Mouse (Mus musculus) limb, embryonic 11.5 days (tissue): ENCODE results near the gene Uvrag. TPM values are rescaled to one million over a fixed set of nuclear protein-coding genes. Genes with fewer than 3 reads are reported as not detected.

Experiments
- ATAC-seq: fragments of 200-750 bp; cut with Nextera tagmentation; 2 replicates; pipeline ENCODE4 v1.8.0; 2017; ENCODE audit warnings: low read depth; ENCODE audit not compliant: insufficient number of reproducible peaks, low FRiP score, low TSS enrichment
- DNase-seq: peaks from one replicate; pipeline ENCODE4 v3.0.0-alpha.2; 2015; ENCODE audit warnings: low spot score
- H3K27ac ChIP-seq: fragments of 300-500 bp; sonication (generic); replicated peaks from 2 replicates; pipeline ENCODE4 v1.5.1; 2014; ENCODE audit warnings: low read depth, mild to moderate bottlenecking, low read length
- H3K27me3 ChIP-seq: fragments of 300-500 bp; sonication (generic); 2 replicates; pipeline ENCODE4 v1.6.1; 2014; ENCODE audit warnings: mild to moderate bottlenecking, low read length, mixed read lengths; ENCODE audit not compliant: control insufficient read depth, insufficient read depth
- H3K36me3 ChIP-seq: fragments of 300-500 bp; sonication (generic); 2 replicates; pipeline ENCODE4 v1.6.1; 2014; ENCODE audit warnings: mild to moderate bottlenecking, low read length, moderate library complexity, mixed read lengths; ENCODE audit not compliant: control insufficient read depth, insufficient read depth
- H3K4me1 ChIP-seq: fragments of 300-500 bp; sonication (generic); 2 replicates; pipeline ENCODE4 v1.6.1; 2014; ENCODE audit warnings: low read length, mixed read lengths; ENCODE audit not compliant: control insufficient read depth, insufficient read depth
- H3K4me2 ChIP-seq: fragments of 300-500 bp; sonication (generic); 2 replicates; pipeline ENCODE4 v1.6.1; 2014; ENCODE audit warnings: low read depth, mild to moderate bottlenecking, moderate library complexity; ENCODE audit not compliant: severe bottlenecking
- H3K4me3 ChIP-seq: fragments of 300-500 bp; sonication (generic); 2 replicates; pipeline ENCODE4 v1.5.1; 2014; ENCODE audit warnings: low read depth, low read length
- H3K9ac ChIP-seq: fragments of 300-500 bp; sonication (generic); 2 replicates; pipeline ENCODE4 v1.6.1; 2014; ENCODE audit warnings: mild to moderate bottlenecking, low read length
- H3K9me3 ChIP-seq: fragments of 300-500 bp; sonication (generic); 2 replicates; pipeline ENCODE4 v1.6.1; 2016; ENCODE audit warnings: low read length; ENCODE audit not compliant: control insufficient read depth
- WGBS: fragments of 180-500 bp; shearing (Covaris S2); extraction: QIAGEN DNeasy Blood & Tissue Kit; methylation state at CpG from one replicate; pipeline ENCODE4 v1.1.7; 2014; 5-methylcytosine and 5-hydroxymethylcytosine counted together
- polyA plus RNA-seq: library from polyadenylated mRNA; unstranded; fragments of >200 nt; fragmentation: Nextera tagmentation; extraction: Ambion mirVana; gene quantifications from 2 replicates; pipeline ENCODE4 v1.2.1, GENCODE M21; 2014

Uvrag gene
- polyA plus RNA-seq, 1 experiment from 2014 or later: 11.8 TPM

DNA sequence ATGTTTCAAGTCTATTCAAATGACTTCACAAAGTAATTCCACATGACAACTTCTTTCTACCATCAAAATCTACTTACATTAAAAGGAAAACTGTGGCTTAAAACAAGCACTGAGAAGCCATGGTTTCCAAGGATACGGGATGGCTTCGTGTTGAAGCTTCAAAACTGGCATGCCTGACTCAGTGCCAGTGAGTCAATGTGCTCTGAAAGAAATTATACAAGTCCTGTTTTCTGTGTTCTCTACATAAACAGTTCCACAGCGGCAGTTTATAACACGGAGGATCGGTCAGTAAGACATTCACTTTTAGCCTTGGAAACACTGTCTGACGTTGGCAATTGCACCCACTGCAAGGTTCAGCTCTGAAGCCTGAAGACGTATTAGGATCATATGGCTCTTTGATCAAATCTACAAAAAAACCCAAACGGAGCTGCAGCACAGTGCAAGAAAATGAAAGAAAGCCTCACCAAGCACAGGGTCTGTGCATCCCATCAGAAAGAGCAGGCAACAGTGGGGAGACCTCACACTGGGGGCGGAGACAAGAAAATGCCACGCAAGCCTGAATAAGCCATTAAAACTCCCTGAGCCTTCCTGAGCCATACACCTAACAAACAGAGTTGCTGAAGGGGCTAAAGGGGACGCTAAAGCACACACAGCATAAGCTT lies 94.3 kb downstream of the Uvrag start:
- Histone ChIP-seq H3K4me2 (no peak overlapping the region), H3K9ac (no peak overlapping the region), H3K9me3 (no peaks in the 10 kb centered on the region), H3K27me3 (no peaks in the 10 kb centered on the region), H3K4me1 (peaks cover 6% of the 10 kb centered on the region; the same call in 1 of the 2 replicates), H3K36me3 (no peaks in the 10 kb centered on the region), H3K4me3 (no peak overlapping the region), H3K27ac (no peak overlapping the region)
- no peak for DNase-seq
- 60% methylated on average over 11 of the region's 11 CpGs for WGBS
- ATAC-seq: no peak

- ATAC-seq: no peak
- Histone ChIP-seq H3K4me1 (peaks cover 6% of the 10 kb centered on the region), H3K9ac (no peak overlapping the region), H3K4me2 (no peak overlapping the region), H3K4me3 (no peak overlapping the region), H3K9me3 (no peaks in the 10 kb centered on the region), H3K27me3 (no peaks in the 10 kb centered on the region), H3K27ac (no peak overlapping the region), H3K36me3 (no peaks in the 10 kb centered on the region)
- 81% methylated on average over 6 of the region's 6 CpGs for WGBS
- no peak for DNase-seq
Observed at GRCm38 (mm10) chr7:99045525-99045924, 95.4 kb downstream of the Uvrag start.

DNA sequence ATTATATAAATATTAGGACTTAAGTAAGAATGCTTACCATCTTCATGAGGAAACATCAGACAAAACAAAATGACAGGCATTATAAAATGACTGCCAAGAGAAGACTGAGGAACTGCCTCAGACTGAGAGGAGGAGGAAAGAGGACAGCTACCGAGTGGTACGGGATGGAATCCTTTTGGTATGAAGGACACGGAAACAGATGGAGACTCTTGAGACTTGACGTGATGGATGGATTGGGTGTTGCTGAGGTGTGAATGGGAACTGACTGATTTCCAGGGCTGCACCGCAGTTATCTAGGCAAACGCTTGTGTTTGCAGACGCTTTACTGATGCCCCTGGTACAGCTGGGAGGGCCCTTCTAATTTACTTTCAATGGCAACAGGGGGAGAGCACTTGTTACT lies 97.0 kb downstream of the Uvrag start:
- ATAC-seq (no peak), DNase-seq (no peak)
- Histone ChIP-seq H3K4me2 (no peak overlapping the region), H3K27ac (no peak overlapping the region), H3K4me3 (no peak overlapping the region), H3K36me3 (no peaks in the 10 kb centered on the region), H3K4me1 (peaks cover 9% of the 10 kb centered on the region), H3K9ac (no peak overlapping the region), H3K9me3 (no peaks in the 10 kb centered on the region), H3K27me3 (no peaks in the 10 kb centered on the region)
- WGBS: 28% methylated on average over 7 of the region's 7 CpGs

DNA sequence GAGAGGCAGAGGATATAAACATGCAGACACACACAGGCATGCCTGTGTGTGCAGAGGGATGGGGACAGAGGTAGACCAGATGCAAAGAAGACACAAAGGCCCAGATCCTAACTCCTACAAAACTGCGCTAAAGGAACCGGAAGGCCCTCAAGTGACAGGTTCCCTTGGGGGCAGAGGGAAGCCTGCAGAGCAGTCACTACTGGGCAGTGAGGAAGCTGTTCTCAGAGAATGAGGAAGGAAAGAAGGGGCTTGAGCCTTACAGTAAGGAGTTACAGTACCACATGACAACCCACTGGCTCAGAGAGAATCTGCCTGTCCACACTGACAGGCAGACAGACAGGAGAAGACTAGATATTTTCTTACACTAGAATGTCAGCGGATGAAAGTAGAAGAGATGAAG lies 97.6 kb downstream of the Uvrag start:
- Histone ChIP-seq H3K4me3 (no peak overlapping the region), H3K4me1 (peaks cover 9% of the 10 kb centered on the region), H3K4me2 (no peak overlapping the region), H3K9me3 (no peaks in the 10 kb centered on the region), H3K27me3 (no peaks in the 10 kb centered on the region), H3K27ac (no peak overlapping the region), H3K36me3 (no peaks in the 10 kb centered on the region), H3K9ac (no peak overlapping the region)
- WGBS: 89% methylated on average over 3 of the region's 3 CpGs
- DNase-seq (no peak), ATAC-seq (no peak)

GRCm38 (mm10) chr7:99041818-99042217 lies 99.1 kb downstream of the Uvrag start:
- Histone ChIP-seq H3K9me3 (no peaks in the 10 kb centered on the region), H3K4me2 (no peak overlapping the region), H3K4me3 (no peak overlapping the region), H3K36me3 (no peaks in the 10 kb centered on the region), H3K27me3 (no peaks in the 10 kb centered on the region), H3K27ac (no peak overlapping the region), H3K9ac (no peak overlapping the region), H3K4me1 (peaks cover 5% of the 10 kb centered on the region)
- 88% methylated on average over 9 of the region's 9 CpGs for WGBS
- no peak for ATAC-seq
- no peak for DNase-seq

GRCm38 (mm10) chr7:99039912-99040311 lies 101.0 kb downstream of the Uvrag start:
- DNase-seq: no peak
- H3K9ac ChIP-seq: no peak overlapping the region
- no peak overlapping the region for H3K27ac ChIP-seq
- 92% methylated on average over 8 of the region's 8 CpGs for WGBS
- no peak for ATAC-seq
- H3K4me2 ChIP-seq: no peak overlapping the region
- H3K4me1 ChIP-seq: peaks cover 2% of the 10 kb centered on the region; the same call in 1 of the 2 replicates
- H3K9me3 ChIP-seq: no peaks in the 10 kb centered on the region
- no peaks in the 10 kb centered on the region for H3K27me3 ChIP-seq
- no peaks in the 10 kb centered on the region for H3K36me3 ChIP-seq
- H3K4me3 ChIP-seq: no peak overlapping the region

GRCm38 (mm10) chr7:99036284-99036683 lies 104.7 kb downstream of the Uvrag start:
- ATAC-seq: no peak
- peaks cover 6% of the 10 kb centered on the region; the same call in 1 of the 2 replicates for H3K4me1 ChIP-seq
- H3K9ac ChIP-seq: no peak overlapping the region
- H3K36me3 ChIP-seq: no peaks in the 10 kb centered on the region
- no peaks in the 10 kb centered on the region for H3K27me3 ChIP-seq
- no peak overlapping the region for H3K4me3 ChIP-seq
- no peak overlapping the region for H3K27ac ChIP-seq
- no peak overlapping the region for H3K4me2 ChIP-seq
- H3K9me3 ChIP-seq: no peaks in the 10 kb centered on the region
- 87% methylated on average over 8 of the region's 8 CpGs for WGBS
- no peak for DNase-seq

DNA sequence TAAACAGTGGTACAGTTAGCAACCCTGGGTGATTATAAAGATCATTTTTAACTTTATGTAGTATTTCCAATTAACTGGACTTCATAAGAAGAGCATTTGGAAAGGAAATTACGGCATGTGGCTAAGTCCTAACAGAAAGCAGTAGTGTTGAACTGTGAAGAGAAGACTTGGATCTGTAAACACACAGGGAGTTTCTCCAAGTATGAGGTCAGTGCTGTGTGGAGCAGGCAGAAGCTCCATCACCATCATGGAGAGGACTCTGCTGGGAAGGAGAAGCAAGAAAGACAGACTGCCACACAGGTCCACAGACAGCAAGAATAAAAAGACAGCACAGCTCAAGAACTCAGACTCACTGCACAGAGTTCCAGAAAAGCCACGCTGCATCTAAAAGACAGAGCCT lies 106.0 kb downstream of the Uvrag start:
- Histone ChIP-seq H3K4me3 (no peak overlapping the region), H3K9me3 (no peaks in the 10 kb centered on the region), H3K36me3 (no peaks in the 10 kb centered on the region), H3K4me1 (0 out of 2 replicates have a peak, but pooled peaks cover 4% of the 10 kb centered on the region), H3K4me2 (no peak overlapping the region), H3K9ac (no peak overlapping the region), H3K27me3 (no peaks in the 10 kb centered on the region), H3K27ac (no peak overlapping the region)
- ATAC-seq (no peak), DNase-seq (no peak)
- WGBS: 86% methylated on average over 2 of the region's 2 CpGs

DNA sequence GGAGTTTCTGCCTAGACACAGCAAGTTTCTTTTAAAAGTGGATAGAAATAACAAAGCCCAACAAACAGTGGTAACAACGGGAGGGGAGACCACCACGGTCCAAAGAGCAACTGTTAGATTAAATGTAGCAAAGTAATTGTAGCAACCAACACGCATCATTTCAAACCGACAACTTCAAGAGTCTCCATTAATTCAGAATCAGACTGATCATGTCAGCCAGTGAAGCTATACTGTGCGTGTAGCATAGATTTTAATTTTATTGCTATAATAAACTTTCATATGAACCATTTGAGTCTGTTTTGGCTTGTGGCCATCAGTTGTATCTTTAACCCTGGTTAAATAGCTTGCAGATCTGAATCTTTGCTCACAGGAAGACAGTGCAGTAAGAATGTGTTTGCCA lies 107.1 kb downstream of the Uvrag start:
- no peak overlapping the region for H3K27ac ChIP-seq
- no peak overlapping the region for H3K4me2 ChIP-seq
- no peaks in the 10 kb centered on the region for H3K36me3 ChIP-seq
- H3K9ac ChIP-seq: no peak overlapping the region
- WGBS: 92% methylated on average over 5 of the region's 5 CpGs
- H3K4me1 ChIP-seq: 0 out of 2 replicates have a peak, but pooled peaks cover 4% of the 10 kb centered on the region
- H3K9me3 ChIP-seq: no peaks in the 10 kb centered on the region
- no peak overlapping the region for H3K4me3 ChIP-seq
- no peaks in the 10 kb centered on the region for H3K27me3 ChIP-seq
- no peak for ATAC-seq
- DNase-seq: no peak
